Mouse (Mus musculus) layer of hippocampus, adult 11-12 months (tissue): ENCODE measurements around the gene Axin2.
A peak's percentile ranks its signal among the peaks of the same experiment; 100 is the strongest.

Experiments used
- DNase-seq: peaks from one replicate; pipeline ENCODE4 v3.0.0; 2022; ENCODE audit warnings: low spot score

Gene Axin2

DNA sequence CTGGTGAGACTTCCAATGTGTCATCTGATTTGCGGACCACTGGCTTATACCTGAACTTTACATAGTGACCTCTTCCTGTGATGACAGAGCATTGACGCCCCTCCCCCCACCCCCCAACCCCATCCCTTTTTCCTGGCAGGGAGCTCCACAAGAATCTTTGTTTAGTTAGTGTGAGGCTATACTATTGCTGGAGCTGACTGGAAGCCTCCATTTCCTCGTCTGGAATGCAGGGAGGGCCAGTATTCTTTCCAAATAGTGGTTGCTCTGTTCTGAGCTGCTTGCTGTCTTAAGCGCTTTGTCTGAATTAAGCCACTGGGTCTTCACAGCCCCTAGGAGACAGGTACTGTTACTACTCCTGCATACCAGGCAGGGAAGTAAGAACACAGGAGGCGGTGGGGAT lies 53.7 kb downstream of the Axin2 start:
- no peak for DNase-seq

DNA sequence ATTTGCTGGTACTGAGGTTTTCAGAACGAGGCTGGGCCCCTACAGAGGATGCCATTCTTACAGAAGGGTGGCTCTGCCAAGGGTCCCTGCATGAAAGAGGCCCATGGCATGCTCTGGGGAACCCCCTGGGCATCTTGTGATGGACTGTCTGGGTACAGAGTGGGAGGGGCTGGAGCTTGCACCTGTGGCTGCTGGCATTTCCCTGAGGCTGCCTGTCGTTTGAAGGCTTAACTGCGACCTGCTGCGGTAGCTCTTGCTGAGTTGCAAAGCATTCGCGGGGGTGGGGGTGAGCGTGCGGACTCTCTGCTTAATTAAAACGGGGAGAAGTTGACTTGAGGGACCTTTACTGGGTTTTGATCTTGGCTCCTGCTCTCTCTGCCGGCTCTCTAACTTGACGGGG lies 55.4 kb downstream of the Axin2 start:
- no peak for DNase-seq

DNA sequence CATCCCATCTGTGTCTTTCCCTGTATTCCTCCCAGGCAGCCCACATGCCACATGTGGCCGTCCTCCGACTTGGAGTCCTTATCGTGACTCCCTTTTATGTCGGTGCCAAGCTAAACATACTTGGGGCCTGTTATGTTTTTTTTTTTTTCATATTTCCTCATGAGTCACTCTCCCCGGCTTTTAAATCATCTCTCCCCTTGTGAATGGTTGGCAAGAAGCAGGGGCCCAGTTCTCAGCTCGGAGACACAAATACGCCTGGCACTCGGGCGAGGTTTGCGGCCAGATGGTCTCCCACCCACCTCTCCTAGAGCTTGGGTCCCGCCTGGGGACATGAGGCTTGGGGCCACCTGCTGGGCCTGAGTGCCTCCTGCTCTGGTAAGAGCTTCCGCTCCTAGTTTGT lies 60.4 kb downstream of the Axin2 start:
- peak; percentile 68 for DNase-seq

DNA sequence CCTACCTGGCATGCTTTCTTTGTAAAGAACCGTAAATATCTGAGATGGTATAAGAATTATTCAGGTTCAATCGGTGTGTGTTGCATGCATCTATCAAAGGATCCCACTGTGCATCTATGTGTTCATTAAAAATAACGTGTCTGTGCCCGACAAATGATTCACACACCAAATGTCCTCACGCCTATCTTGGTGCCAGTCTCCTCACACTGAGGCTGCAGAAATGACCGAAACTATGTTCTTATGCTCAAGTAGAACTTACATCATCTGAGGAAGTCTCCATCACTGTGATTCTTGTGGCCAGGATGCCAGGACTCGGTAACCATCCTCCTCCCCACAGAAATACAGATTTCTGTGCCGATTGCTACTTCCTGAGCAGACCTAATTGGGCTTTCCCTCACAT lies 60.9 kb downstream of the Axin2 start:
- no peak for DNase-seq

DNA sequence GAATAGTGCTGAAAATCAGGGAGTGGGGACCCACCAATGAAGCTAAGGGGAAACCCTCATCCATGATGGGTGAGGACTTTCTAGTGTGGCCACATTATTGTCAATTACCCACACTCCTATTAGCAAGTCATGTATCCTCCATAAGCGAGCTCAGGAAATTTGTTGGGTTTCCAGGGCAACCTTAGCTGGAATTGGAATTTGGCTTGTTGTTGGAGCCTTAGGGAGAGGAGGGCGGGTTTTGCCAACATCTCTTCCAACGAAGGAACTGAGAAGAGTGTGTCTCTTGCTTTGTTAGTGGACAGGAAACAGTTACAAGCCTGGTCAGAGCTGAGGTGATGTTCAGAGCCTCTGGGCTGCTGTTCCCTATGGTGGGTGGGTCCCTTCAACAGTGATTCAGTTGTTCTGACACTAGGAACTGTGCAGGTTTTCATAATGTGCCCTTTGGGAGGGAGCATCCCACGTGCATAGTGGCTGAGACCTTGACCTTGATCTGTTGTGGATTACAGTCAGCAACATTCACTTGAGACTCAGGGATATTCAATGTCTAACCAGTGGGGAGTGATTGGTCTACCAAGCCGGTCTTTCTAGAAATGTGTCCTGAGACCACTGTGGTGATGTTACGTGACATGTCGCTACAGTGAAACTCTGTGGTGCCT lies 63.4 kb downstream of the Axin2 start:
- peak; percentile 18 for DNase-seq

GRCm38 (mm10) chr11:108984711-108985419 lies 64.7 kb downstream of the Axin2 start:
- no peak for DNase-seq

GRCm38 (mm10) chr11:108985836-108986235 lies 65.7 kb downstream of the Axin2 start:
- DNase-seq = no peak

DNA sequence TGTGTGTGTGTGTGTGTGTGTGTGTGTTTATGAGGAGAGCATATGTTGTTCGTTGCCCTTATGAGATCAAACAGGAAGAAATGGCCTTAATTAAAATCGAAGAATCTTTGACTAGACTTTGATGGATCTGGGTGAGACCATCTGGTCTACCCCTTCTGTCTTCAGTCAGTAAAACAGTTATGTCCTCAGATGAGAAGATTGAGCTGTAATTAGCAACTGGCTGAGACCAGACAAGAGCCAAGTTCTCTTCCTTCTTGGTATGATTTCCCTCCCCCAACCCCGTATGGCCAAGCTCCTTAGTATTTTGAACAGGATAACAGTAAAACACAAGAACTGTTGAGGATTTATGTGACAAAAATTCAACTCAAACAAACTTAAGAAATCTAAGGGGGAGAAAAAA lies 67.1 kb downstream of the Axin2 start:
- peak; percentile 19 for DNase-seq

DNA sequence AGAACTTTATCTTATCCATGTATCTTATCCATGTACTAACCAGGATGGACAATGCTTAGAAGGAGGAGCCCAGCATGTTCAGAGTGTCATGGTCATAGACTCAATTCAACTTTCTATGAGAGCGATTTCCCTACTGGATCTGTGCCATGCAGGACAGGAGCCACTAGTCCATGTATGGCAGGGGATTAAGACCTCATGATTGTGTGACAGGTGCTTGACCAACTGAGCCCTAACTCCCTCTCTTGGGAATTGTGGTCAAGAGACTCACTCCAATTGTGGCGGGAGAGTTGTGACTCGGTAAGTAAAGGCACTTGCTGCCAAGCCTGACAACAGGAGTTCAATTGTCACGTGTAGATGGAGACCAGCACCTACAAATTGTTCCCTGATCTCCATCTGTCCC lies 67.6 kb downstream of the Axin2 start:
- DNase-seq = no peak

- no peak for DNase-seq
Observed at GRCm38 (mm10) chr11:108988258-108988657, 68.1 kb downstream of the Axin2 start.

GRCm38 (mm10) chr11:108989940-108990339 lies 69.8 kb downstream of the Axin2 start:
- no peak for DNase-seq

DNA sequence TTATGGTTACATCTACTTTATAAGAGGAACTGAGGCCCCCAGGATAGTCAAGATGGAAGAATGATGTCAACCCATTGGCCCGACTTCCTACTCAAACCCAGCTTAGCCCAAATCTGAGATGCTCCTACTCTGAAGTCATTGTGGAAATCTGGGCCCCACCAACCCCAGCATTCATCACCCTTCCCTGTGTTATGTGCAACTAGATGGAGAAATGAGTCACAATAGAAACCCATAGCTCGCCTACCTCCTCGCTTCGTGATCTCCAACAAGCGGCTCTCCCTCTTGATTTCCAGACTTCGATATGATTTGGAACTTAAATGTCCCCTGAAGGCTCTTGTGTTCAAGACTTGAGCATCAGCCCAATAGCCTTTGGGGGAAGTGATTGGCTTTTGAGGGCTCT lies 73.3 kb downstream of the Axin2 start:
- no peak for DNase-seq

DNA sequence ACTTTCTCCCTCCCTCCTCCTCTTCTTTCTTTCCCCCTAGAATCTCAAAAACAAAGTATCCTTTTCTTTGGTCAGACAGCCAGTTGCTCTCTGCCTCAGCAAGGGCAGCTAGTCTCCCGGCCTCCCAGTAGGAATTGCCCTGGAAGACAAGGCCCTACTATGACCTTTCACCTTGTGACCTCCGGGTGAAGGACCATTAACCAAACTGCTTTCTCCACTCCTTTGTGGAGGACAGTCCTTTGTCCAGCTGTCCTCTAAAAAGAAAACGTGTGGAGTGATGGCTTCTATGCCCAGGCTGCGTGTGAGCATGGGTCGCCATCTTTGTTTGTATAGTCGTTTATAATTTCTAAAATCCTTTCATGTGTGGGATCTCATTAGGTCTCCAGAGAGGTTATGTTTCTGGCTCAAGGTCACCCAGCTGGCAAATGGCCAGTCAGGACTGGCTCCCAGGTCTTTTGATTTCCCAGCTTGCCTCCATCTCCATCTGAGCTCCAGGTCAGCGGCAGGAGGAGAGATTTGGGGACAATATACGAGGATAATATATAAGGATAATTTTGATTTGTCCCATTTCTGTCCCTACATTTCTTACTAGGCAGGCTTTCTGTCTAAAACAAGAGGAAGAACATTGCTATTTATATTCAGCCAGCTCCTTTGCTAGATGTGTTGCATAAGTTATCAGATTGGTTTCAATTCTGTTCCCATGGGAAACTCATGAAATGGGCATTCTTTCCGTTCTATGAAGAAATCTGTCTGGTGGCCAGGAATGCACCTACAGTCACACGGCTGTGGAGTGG lies 75.2 kb downstream of the Axin2 start:
- DNase-seq = peak; percentile 16

DNA sequence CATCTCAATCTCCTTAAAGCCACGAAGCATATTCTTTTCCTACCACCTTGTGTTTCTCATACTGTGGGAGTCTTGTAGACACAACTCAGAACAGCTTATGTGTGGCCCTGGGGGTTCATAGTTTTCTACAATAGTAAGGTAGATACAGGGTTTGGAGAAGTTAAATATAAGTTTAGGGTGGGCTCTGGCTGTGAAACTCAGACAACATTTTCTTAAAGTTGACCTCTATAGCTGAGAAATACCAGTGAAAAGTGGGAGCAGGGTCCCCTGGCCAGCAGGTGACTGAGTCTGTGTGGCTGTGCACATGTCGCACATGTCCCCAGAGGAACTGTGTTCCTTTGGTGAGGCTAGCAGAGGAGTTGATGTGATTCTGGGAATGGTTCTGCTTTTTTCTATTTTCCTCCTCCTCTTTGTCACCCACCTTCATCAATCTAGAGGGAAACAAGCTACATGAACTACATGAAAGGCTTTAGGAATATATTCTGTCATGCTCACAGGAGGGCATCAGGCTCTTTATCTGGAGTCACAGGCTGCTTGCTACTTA lies 75.9 kb downstream of the Axin2 start:
- DNase-seq = no peak

GRCm38 (mm10) chr11:108997816-108998215 lies 77.7 kb downstream of the Axin2 start:
- DNase-seq = no peak
